Mouse (Mus musculus) gastrocnemius, adult 18-20 months (tissue): ENCODE measurements around the gene Lrp11. TPM values are rescaled to one million over a fixed set of nuclear protein-coding genes. Genes with fewer than 3 reads are reported as not detected.
"Not testable (repeated sequence)": the region's sequence is repeated elsewhere in the genome, so short reads cannot be mapped to it uniquely, and the experiment has no call there.

Source experiments
- DNase-seq: peaks from one replicate; pipeline ENCODE4 v3.0.0; 2021; ENCODE audit warnings: low spot score
- long read RNA-seq, 2 experiments: library from polyadenylated mRNA; stranded (forward); transcript quantifications; one replicate each; pipeline ENCODE4 v2.0.0; 2021
- total RNA-seq, 2 experiments: library from RNA; stranded (reverse); gene quantifications; 2 replicates each; pipeline ENCODE4 v1.2.3; 2021

Lrp11 gene
- total RNA-seq = 1 to 10 TPM; 1.6 to 1.7 TPM
- long read RNA-seq, experiment 1, partial matches to known transcripts = 0 of 5 reads
- long read RNA-seq, experiment 1, other reads (novel, unspliced or antisense) = 1 of 5 reads
- long read RNA-seq, experiment 2, transcript Lrp11-201 (7 exons, 3,386 nt) = major isoform, 5 of 7 reads
- long read RNA-seq, experiment 2, partial matches to known transcripts = 0 of 7 reads
- long read RNA-seq, experiment 2, other reads (novel, unspliced or antisense) = 1 of 7 reads

GRCm38 (mm10) chr10:7589592-7590233, at the start of gene Lrp11:
Gene Lrp11 (plus strand): TSS chr10:7589800.
- DNase-seq = peak; percentile 90

GRCm38 (mm10) chr10:7578002-7578401, 11.6 kb upstream of the Lrp11 start:
- peak; percentile 20 for DNase-seq

GRCm38 (mm10) chr10:7581401-7581800, 8.2 kb upstream of the Lrp11 start:
- DNase-seq = no peak

GRCm38 (mm10) chr10:7582157-7582890, 7.3 kb upstream of the Lrp11 start:
- no peak for DNase-seq

DNA sequence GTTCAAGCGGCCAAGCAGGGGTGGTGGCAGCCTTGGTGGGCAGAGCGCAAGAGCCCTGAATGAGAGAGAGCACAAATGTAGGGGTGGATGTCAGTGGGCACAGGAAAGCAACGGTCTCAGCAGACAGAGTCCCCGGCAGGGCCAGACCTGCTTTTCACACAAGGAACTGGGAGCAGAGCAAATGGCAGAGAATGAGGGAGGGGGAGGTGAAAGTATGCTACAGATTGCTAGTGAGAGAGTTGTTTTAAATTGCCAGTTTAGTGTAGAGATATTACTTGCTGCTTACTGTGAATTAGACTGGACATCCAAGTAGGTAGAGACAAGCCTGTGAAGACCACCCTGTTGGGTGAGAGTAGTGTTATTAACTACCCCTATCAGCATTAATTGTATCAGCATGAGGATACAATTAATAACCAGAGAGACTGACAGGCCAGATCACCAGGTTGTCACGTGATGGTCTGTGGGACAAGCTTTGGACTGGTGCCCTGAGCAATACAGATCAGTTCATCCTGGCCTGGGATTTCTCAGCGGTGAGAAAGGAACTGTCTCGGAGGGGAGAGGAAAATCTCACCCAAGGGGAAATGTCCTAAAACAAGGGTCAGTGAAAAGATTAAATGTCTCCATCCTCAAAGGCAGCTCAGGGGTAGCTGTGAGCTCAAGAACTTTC, 6.6 kb upstream of the Lrp11 start:
- no peak for DNase-seq

GRCm38 (mm10) chr10:7586771-7587170, 2.8 kb upstream of the Lrp11 start:
- DNase-seq = no peak

GRCm38 (mm10) chr10:7590234-7590689, 662 bp downstream of the Lrp11 start:
- no peak for DNase-seq

DNA sequence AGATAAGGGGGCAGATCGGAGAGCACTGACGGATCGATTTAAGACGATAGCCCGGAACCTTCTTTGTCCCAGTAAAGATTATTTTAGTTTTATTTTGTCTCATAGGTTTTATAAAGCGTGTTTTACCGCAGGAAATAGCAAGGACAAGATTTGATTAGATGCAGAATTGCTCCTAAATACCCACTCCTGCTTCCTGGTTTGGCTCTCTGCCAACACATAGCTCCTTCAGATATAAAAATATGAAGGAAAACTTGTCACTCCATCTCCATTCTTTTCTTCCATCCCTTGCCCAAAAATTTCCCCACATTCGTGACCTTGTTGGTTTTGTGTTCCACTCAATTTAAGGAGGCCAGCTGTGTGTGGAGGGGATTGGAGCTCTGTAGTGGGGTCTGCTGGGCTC, 1.2 kb downstream of the Lrp11 start:
- no peak for DNase-seq

DNA sequence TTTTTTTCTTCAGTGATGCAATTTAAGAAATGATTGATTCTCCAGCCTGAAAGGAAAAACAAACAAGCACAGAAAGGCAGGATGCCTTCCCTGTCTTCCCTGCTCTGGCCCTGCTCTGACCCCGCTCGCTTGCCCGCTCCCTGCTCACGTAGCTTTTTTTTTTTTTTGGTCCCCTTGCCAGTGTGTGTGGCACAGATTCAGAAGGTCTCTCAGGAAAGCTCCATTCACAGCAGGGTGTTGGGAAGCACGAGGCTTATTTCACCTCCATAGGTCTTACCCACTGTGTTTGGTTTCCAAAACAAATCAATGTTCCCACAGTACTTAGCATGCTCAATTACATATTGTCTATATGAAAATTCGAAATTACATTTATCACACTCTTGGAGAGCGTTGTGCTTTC, 5.2 kb downstream of the Lrp11 start:
- no peak for DNase-seq

DNA sequence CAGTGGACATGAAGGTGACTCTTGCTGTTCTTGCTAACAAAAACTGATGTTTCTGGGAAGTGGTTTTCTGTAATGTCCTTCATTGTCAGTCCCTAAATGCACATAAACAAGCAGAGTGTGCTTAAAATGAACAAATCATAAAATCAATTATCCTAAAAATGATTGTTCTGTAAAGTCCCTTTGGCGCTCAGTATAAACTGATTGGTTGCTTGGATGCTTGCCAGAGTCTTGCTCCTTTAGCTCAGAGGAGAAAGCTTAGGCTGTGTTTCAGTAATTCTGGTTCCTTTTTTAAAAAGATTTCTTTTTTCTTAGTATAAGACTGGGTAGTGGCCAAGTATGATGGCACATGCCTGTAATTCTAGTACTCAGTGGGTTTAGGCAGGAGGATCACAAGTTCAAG, 6.7 kb downstream of the Lrp11 start:
- DNase-seq = no peak

- no peak for DNase-seq
These were observed 8.6 kb downstream of the Lrp11 start for GRCm38 (mm10) chr10:7598177-7598576.

DNA sequence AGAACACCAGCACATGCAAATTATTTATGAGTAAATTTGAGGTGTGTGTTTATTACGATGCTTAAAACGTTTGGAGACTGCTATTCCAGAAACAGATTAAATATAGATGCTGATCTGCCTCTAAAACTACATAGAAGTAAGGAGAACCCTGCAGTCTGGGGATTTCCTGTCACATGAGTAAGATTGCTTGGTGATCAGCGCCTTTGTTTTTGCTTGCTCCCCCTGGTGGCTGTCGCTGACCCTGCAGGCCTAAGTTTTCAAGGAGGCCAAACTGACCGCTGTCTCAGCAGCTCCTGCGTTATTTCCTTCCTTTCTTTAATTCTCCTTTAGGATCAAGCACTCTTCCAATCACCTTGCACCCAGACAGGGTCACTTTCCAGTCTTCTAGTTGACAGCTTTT, 11.0 kb downstream of the Lrp11 start:
- DNase-seq = peak; percentile 72

DNA sequence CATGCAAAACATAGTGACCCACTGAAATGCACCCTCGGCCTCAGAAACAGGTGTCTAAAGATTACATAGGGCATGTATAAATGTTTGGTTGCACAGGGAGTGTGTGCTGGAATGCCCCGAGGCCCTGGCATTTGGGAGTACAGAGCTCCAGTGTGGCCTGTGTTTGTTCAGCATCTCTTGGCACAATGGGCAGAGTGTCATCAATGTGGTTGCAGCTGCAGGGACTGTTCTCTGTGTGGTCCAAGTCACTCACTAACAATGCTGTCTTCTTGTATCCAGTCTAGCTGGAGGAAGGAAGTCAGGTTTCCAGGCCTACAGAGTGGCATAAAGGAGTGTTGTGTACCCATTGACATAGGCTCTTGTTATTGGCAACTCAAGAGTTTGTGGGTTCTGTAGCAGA, 15.6 kb downstream of the Lrp11 start:
- DNase-seq = no peak

DNA sequence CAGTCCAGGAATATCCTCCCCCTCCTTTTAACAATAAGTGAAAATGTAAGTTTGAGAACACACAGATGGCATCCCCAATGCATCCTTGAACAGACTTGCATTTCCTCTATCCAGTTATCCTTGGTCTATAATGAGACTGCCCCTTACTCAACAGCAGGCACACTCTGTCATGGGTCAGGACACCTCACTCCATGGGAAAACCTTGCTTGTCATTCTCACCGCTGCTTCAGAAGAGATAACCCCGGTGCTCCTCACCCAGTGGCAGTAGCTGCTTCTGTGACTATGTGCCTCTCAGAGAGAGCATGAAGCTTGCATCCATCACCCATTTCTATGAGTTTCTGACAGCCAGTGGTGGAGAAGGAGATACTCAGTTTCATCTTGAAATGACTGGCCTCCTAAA, 16.8 kb downstream of the Lrp11 start:
- DNase-seq = no peak

- no peak for DNase-seq
These were observed 19.0 kb downstream of the Lrp11 start for GRCm38 (mm10) chr10:7608611-7609010.

DNA sequence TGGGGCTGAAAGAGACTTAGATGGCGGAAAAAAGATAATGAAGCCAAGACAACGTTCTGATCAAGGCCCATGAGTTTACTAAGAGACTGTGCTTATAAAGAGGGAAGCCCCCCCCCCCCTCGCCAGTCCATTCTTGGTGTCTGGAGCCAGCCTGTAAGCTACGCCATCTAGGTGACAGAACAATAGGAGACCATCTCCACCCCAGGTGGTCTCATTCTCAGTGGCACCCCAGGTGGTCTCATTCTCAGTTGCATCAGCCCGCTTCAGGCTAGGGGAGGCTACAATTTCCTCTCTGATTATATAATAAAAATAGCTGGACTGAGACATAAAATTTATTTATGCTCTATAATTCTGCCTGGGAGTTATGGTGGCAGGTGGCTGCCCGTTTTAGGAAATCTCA, 22.0 kb downstream of the Lrp11 start:
- no peak for DNase-seq

- DNase-seq = not testable (repeated sequence)
These were observed 22.6 kb downstream of the Lrp11 start for GRCm38 (mm10) chr10:7612210-7612609.

GRCm38 (mm10) chr10:7614834-7615233, 25.2 kb downstream of the Lrp11 start:
- no peak for DNase-seq

DNA sequence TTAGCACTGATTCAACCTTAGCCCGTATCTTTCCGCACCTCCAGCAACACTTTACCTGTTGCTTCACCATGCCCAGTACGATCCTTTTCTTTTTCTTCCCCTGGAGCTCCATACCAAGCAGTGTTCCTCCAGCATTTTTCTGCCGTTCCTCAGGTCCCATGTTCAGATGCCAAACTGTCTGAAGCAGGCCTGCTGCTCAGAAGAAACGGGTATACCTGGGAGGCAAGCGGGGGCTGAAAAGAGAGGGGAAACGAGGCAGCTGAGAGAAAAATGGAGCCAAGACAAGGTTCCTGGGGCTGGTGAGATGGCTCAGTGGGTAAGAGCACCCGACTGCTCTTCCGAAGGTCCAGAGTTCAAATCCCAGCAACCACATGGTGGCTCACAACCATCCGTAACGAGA, 27.5 kb downstream of the Lrp11 start:
- DNase-seq = not testable (repeated sequence)

DNA sequence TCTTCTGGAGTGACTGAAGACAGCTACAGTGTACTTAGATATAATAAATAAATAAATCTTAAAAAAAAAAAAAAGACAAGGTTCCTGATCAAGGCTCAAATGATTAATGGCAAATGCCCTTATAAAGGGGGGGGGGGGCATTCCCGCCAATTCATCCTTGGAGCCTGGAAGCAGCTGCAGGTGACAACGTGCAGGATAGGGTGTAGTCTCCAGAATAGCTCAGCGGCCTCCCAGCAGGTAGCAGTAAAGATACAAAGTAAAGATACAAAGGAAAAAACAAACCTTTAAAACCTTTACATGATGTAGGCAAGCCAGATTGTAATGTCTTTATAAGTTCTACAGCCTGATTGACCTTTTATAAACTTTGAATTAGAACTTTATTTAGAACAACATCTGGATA, 28.0 kb downstream of the Lrp11 start:
- not testable (repeated sequence) for DNase-seq

- no peak for DNase-seq
These were observed 30.2 kb downstream of the Lrp11 start for GRCm38 (mm10) chr10:7619821-7620241.

GRCm38 (mm10) chr10:7620723-7621122, 31.1 kb downstream of the Lrp11 start:
- DNase-seq = no peak
